Mouse (Mus musculus) limb, embryonic 13.5 days (tissue): ENCODE measurements at regions not wholly inside any gene's neighbourhood (a gene's known extent, or its start where the extent isn't known, plus 50 kb on each side); places are given as distances from the start of the nearest gene placed in this dataset.
"Not testable (repeated sequence)": the region's sequence is repeated elsewhere in the genome, so short reads cannot be mapped to it uniquely, and the experiment has no call there.

Experiments
- ATAC-seq: fragments of 200-750 bp; cut with Nextera tagmentation; 2 replicates; pipeline ENCODE4 v1.8.0; 2017; ENCODE audit warnings: low read depth, moderate number of reproducible peaks, moderate TSS enrichment; ENCODE audit not compliant: low FRiP score
- H3K27ac ChIP-seq: fragments of 300-500 bp; sonication (generic); 2 replicates; pipeline ENCODE4 v1.5.1; 2015; ENCODE audit warnings: inconsistent platforms, mild to moderate bottlenecking, moderate library complexity
- H3K27me3 ChIP-seq: fragments of 300-500 bp; sonication (generic); 2 replicates; pipeline ENCODE4 v1.6.1; 2015; ENCODE audit warnings: mild to moderate bottlenecking, inconsistent platforms
- H3K36me3 ChIP-seq: fragments of 300-500 bp; sonication (generic); 2 replicates; pipeline ENCODE4 v1.6.1; 2015; ENCODE audit warnings: inconsistent platforms, mild to moderate bottlenecking, moderate library complexity
- H3K4me1 ChIP-seq: fragments of 300-500 bp; sonication (generic); 2 replicates; pipeline ENCODE4 v1.6.1; 2015; ENCODE audit warnings: inconsistent platforms
- H3K4me2 ChIP-seq: fragments of 300-500 bp; sonication (generic); replicated peaks from 2 replicates; pipeline ENCODE4 v1.6.1; 2015; ENCODE audit warnings: inconsistent platforms, mild to moderate bottlenecking, moderate library complexity
- H3K4me3 ChIP-seq: fragments of 300-500 bp; sonication (generic); 2 replicates; pipeline ENCODE4 v1.5.1; 2015; ENCODE audit warnings: moderate library complexity, mild to moderate bottlenecking, inconsistent platforms
- H3K9ac ChIP-seq: fragments of 300-500 bp; sonication (generic); 2 replicates; pipeline ENCODE4 v1.6.1; 2015; ENCODE audit warnings: mild to moderate bottlenecking, inconsistent platforms
- H3K9me3 ChIP-seq: fragments of 300-500 bp; sonication (generic); 2 replicates; pipeline ENCODE4 v1.6.1; 2016; ENCODE audit warnings: inconsistent platforms
- WGBS: fragments of 180-500 bp; shearing (Covaris S2); methylation state at CpG from one replicate; pipeline ENCODE4 v1.1.7; 2015; 5-methylcytosine and 5-hydroxymethylcytosine counted together

- Histone ChIP-seq H3K36me3 (no peaks in the 10 kb centered on the region), H3K4me1 (peaks cover 24% of the 10 kb centered on the region), H3K27me3 (peaks cover 21% of the 10 kb centered on the region; the same call in 1 of the 2 replicates), H3K4me3 (no peak overlapping the region), H3K27ac (no peak overlapping the region), H3K4me2 (no peak overlapping the region), H3K9me3 (no peaks in the 10 kb centered on the region), H3K9ac (no peak overlapping the region)
- no peak for ATAC-seq
- WGBS, result 75% methylated on average over 15 of the region's 15 CpGs
These were observed 172.0 kb upstream of the Six2 start for GRCm38 (mm10) chr17:85859926-85860707.

- no peak overlapping the region for H3K4me2 ChIP-seq
- 83% methylated on average over 2 of the region's 2 CpGs for WGBS
- no peak overlapping the region for H3K4me3 ChIP-seq
- H3K4me1 ChIP-seq, result peaks cover 24% of the 10 kb centered on the region
- H3K9me3 ChIP-seq, result no peaks in the 10 kb centered on the region
- H3K27ac ChIP-seq, result no peak overlapping the region
- no peak for ATAC-seq
- H3K9ac ChIP-seq, result no peak overlapping the region
- H3K36me3 ChIP-seq, result no peaks in the 10 kb centered on the region
- H3K27me3 ChIP-seq, result peaks cover 21% of the 10 kb centered on the region; the same call in 1 of the 2 replicates
These were observed 170.4 kb upstream of the Six2 start for GRCm38 (mm10) chr17:85858516-85858915.

- Histone ChIP-seq H3K27me3 (peaks cover 17% of the 10 kb centered on the region; the same call in 1 of the 2 replicates), H3K4me2 (peak overlapping the region; percentile 48), H3K4me1 (peaks cover 24% of the 10 kb centered on the region), H3K9me3 (no peaks in the 10 kb centered on the region), H3K4me3 (no peak overlapping the region), H3K27ac (no peak overlapping the region), H3K9ac (no peak overlapping the region), H3K36me3 (no peaks in the 10 kb centered on the region)
- WGBS, result 26% methylated on average over 22 of the region's 22 CpGs
- 0 out of 2 replicates have a peak, but pooled peaks have one; percentile 36 for ATAC-seq
These were observed 169.8 kb upstream of the Six2 start for GRCm38 (mm10) chr17:85857705-85858472.

- not testable (repeated sequence) for H3K27ac ChIP-seq, H3K4me3 ChIP-seq, H3K9me3 ChIP-seq, H3K27me3 ChIP-seq, H3K4me2 ChIP-seq, ATAC-seq, H3K9ac ChIP-seq, H3K36me3 ChIP-seq
- H3K4me1 ChIP-seq, result peaks cover 23% of the 10 kb centered on the region
- WGBS, result 7% methylated on average over 4 of the region's 5 CpGs
These were observed 168.8 kb upstream of the Six2 start for GRCm38 (mm10) chr17:85856894-85857293.

- 67% methylated on average over 5 of the region's 5 CpGs for WGBS
- H3K4me1 ChIP-seq, result peaks cover 10% of the 10 kb centered on the region
- no peak overlapping the region for H3K9ac ChIP-seq
- ATAC-seq, result no peak
- no peaks in the 10 kb centered on the region for H3K9me3 ChIP-seq
- no peak overlapping the region for H3K4me2 ChIP-seq
- H3K27me3 ChIP-seq, result no peaks in the 10 kb centered on the region
- H3K36me3 ChIP-seq, result no peaks in the 10 kb centered on the region
- no peak overlapping the region; the same call in 1 of the 2 replicates for H3K27ac ChIP-seq
- no peak overlapping the region for H3K4me3 ChIP-seq
These were observed 165.1 kb upstream of the Six2 start for GRCm38 (mm10) chr17:85853156-85853555.

- Histone ChIP-seq H3K36me3 (no peaks in the 10 kb centered on the region), H3K27me3 (peaks cover 8% of the 10 kb centered on the region; the same call in 1 of the 2 replicates), H3K4me2 (no peak overlapping the region), H3K4me3 (no peak overlapping the region), H3K9ac (no peak overlapping the region), H3K4me1 (peaks cover 23% of the 10 kb centered on the region), H3K9me3 (no peaks in the 10 kb centered on the region), H3K27ac (no peak overlapping the region)
- 87% methylated on average over 3 of the region's 3 CpGs for WGBS
- no peak for ATAC-seq
These were observed 160.5 kb upstream of the Six2 start for GRCm38 (mm10) chr17:85848526-85848925.

- no peak overlapping the region for H3K27ac ChIP-seq
- H3K4me1 ChIP-seq, result peaks cover 23% of the 10 kb centered on the region
- peak; percentile 44; the same call in 1 of the 2 replicates for ATAC-seq
- 0 out of 2 replicates have a peak, but pooled peaks cover 6% of the 10 kb centered on the region for H3K9me3 ChIP-seq
- no peak overlapping the region for H3K4me3 ChIP-seq
- H3K4me2 ChIP-seq, result peak overlapping the region; percentile 33
- peaks cover 8% of the 10 kb centered on the region; the same call in 1 of the 2 replicates for H3K27me3 ChIP-seq
- 13% methylated on average over 7 of the region's 7 CpGs for WGBS
- H3K36me3 ChIP-seq, result no peaks in the 10 kb centered on the region
- H3K9ac ChIP-seq, result no peak overlapping the region
These were observed 159.7 kb upstream of the Six2 start for GRCm38 (mm10) chr17:85847756-85848155.

- Histone ChIP-seq H3K4me2 (no peak overlapping the region), H3K4me1 (peaks cover 23% of the 10 kb centered on the region), H3K9ac (no peak overlapping the region), H3K27ac (no peak overlapping the region), H3K27me3 (peaks cover 8% of the 10 kb centered on the region; the same call in 1 of the 2 replicates), H3K36me3 (no peaks in the 10 kb centered on the region), H3K9me3 (0 out of 2 replicates have a peak, but pooled peaks cover 7% of the 10 kb centered on the region), H3K4me3 (no peak overlapping the region)
- 63% methylated on average over 6 of the region's 6 CpGs for WGBS
- no peak for ATAC-seq
These were observed 157.0 kb upstream of the Six2 start for GRCm38 (mm10) chr17:85845059-85845458.

- no peak overlapping the region for H3K4me2 ChIP-seq
- 77% methylated on average over 13 of the region's 13 CpGs for WGBS
- no peaks in the 10 kb centered on the region for H3K36me3 ChIP-seq
- H3K4me3 ChIP-seq, result no peak overlapping the region
- no peak overlapping the region for H3K9ac ChIP-seq
- ATAC-seq, result no peak
- H3K4me1 ChIP-seq, result peaks cover 23% of the 10 kb centered on the region
- 0 out of 2 replicates have a peak, but pooled peaks cover 7% of the 10 kb centered on the region for H3K9me3 ChIP-seq
- H3K27ac ChIP-seq, result no peak overlapping the region
- peaks cover 8% of the 10 kb centered on the region; the same call in 1 of the 2 replicates for H3K27me3 ChIP-seq
These were observed 156.4 kb upstream of the Six2 start for GRCm38 (mm10) chr17:85844486-85844885.

GRCm38 (mm10) chr17:85823036-85823435, 135.0 kb upstream of the Six2 start:
- WGBS, result 28% methylated on average over 19 of the region's 19 CpGs
- Histone ChIP-seq H3K9ac (0 out of 2 replicates have a peak overlapping the region, but pooled peaks have one; percentile 2), H3K9me3 (peaks cover 6% of the 10 kb centered on the region; the same call in 1 of the 2 replicates), H3K36me3 (no peaks in the 10 kb centered on the region; the same call in 1 of the 2 replicates), H3K27ac (peak overlapping the region; percentile 55), H3K27me3 (no peaks in the 10 kb centered on the region), H3K4me1 (peaks cover 34% of the 10 kb centered on the region), H3K4me3 (peak overlapping the region; percentile 8; the same call in 1 of the 2 replicates), H3K4me2 (peak overlapping the region; percentile 52)
- 0 out of 2 replicates have a peak, but pooled peaks have one; percentile 45 for ATAC-seq

GRCm38 (mm10) chr17:85821861-85822260, 133.8 kb upstream of the Six2 start:
- Histone ChIP-seq H3K27ac (no peak overlapping the region), H3K27me3 (no peaks in the 10 kb centered on the region), H3K9me3 (peaks cover 6% of the 10 kb centered on the region; the same call in 1 of the 2 replicates), H3K36me3 (no peaks in the 10 kb centered on the region; the same call in 1 of the 2 replicates), H3K4me3 (no peak overlapping the region), H3K9ac (no peak overlapping the region), H3K4me1 (peaks cover 46% of the 10 kb centered on the region), H3K4me2 (no peak overlapping the region)
- WGBS, result 52% methylated on average over 4 of the region's 4 CpGs
- no peak for ATAC-seq
